Mouse (Mus musculus): ENCODE measurements around the gene Aox3. TPM values are rescaled to one million over a fixed set of nuclear protein-coding genes. Genes with fewer than 3 reads are reported as not detected.

Aox3 gene
- total and polyA plus RNA-seq, 3 experiments: not detected

GRCm38 (mm10) chr1:58228086-58228485 is 115.2 kb downstream of the Aox3 start:
- Histone ChIP-seq H3K79me2 (ENCODE audit: control insufficient read depth, insufficient read depth, low read length, poor library complexity) (no peaks in the 10 kb centered on the region), H3K4me3 (ENCODE audit: control insufficient read depth in 1 of 2, insufficient read depth in 1 of 2, low read depth in 2 of 2, low read length in 2 of 2) (no peak overlapping the region), H3K9ac (ENCODE audit: control insufficient read depth, low read depth, low read length, poor library complexity, severe bottlenecking) (no peak overlapping the region), H3K27ac (ENCODE audit: control insufficient read depth, low read depth, low read length) (no peak overlapping the region), H3K9me3 (replicated peaks; ENCODE audit: insufficient read depth, low read length) (no peaks in the 10 kb centered on the region), H3K27me3 (ENCODE audit: control insufficient read depth in 1 of 2, insufficient read depth in 2 of 2, low read length in 2 of 2) (no peaks in the 10 kb centered on the region; a peak in 1 of 4 replicates), H3K36me3 (ENCODE audit: control insufficient read depth in 1 of 2, insufficient read depth in 2 of 2, low read length in 2 of 2) (no peaks in the 10 kb centered on the region), H3K4me1 (ENCODE audit: control insufficient read depth in 1 of 2, insufficient read depth in 2 of 2, low read length in 2 of 2) (no peaks in the 10 kb centered on the region)
- no peak for TF ChIP-seq USF2 (IDR thresholded peaks at IDR 0.05; ENCODE audit: borderline replicate concordance in 1 of 2, insufficient read depth in 1 of 2, low read depth in 1 of 2, low read length in 2 of 2)
- no peak for TF ChIP-seq EP300 (IDR thresholded peaks at IDR 0.05; ENCODE audit: low read depth in 1 of 2, low read length in 2 of 2)
- no peak for DNase-seq (ENCODE audit: low read depth, low spot score)

GRCm38 (mm10) chr1:58228916-58229315 is 116.0 kb downstream of the Aox3 start:
- Histone ChIP-seq H3K79me2 (ENCODE audit: control insufficient read depth, insufficient read depth, low read length, poor library complexity) (no peaks in the 10 kb centered on the region), H3K27me3 (ENCODE audit: control insufficient read depth in 1 of 2, insufficient read depth in 2 of 2, low read length in 2 of 2) (no peaks in the 10 kb centered on the region; a peak in 1 of 4 replicates), H3K36me3 (ENCODE audit: control insufficient read depth in 1 of 2, insufficient read depth in 2 of 2, low read length in 2 of 2) (no peaks in the 10 kb centered on the region), H3K9me3 (replicated peaks; ENCODE audit: insufficient read depth, low read length) (no peaks in the 10 kb centered on the region), H3K27ac (ENCODE audit: control insufficient read depth, low read depth, low read length) (no peak overlapping the region), H3K4me3 (ENCODE audit: control insufficient read depth in 1 of 2, insufficient read depth in 1 of 2, low read depth in 2 of 2, low read length in 2 of 2) (no peak overlapping the region), H3K4me1 (ENCODE audit: control insufficient read depth in 1 of 2, insufficient read depth in 2 of 2, low read length in 2 of 2) (no peaks in the 10 kb centered on the region), H3K9ac (ENCODE audit: control insufficient read depth, low read depth, low read length, poor library complexity, severe bottlenecking) (no peak overlapping the region)
- TF ChIP-seq CTCF (IDR thresholded peaks at IDR 0.05 in 2 of 3, conservative IDR thresholded peaks at IDR 0.05 in 1 of 3; ENCODE audit: control insufficient read depth in 1 of 3, insufficient read depth in 1 of 3, low read depth in 2 of 3, low read length in 3 of 3, poor library complexity in 1 of 3, severe bottlenecking in 1 of 3): no peak
- TF ChIP-seq MXI1 (IDR thresholded peaks at IDR 0.05; ENCODE audit: low read depth, low read length): no peak
- TF ChIP-seq ETS1 (IDR thresholded peaks at IDR 0.05; ENCODE audit: low read depth, low read length): no peak
- no peak for TF ChIP-seq NRF1 (IDR thresholded peaks at IDR 0.05; ENCODE audit: insufficient read depth, low read depth, low read length, poor library complexity, severe bottlenecking)
- no peak for TF ChIP-seq SMC3 (IDR thresholded peaks at IDR 0.05; ENCODE audit: low read depth, low read length)
- TF ChIP-seq ZC3H11A (IDR thresholded peaks at IDR 0.05; ENCODE audit: low read depth, low read length): no peak
- no peak for TF ChIP-seq USF2 (IDR thresholded peaks at IDR 0.05; ENCODE audit: borderline replicate concordance in 1 of 2, insufficient read depth in 1 of 2, low read depth in 1 of 2, low read length in 2 of 2)
- TF ChIP-seq TAL1 (IDR thresholded peaks at IDR 0.05; ENCODE audit: low read length): no peak
- TF ChIP-seq CHD1 (IDR thresholded peaks at IDR 0.05; ENCODE audit: low read depth, low read length): no peak
- TF ChIP-seq KAT2A (conservative IDR thresholded peaks at IDR 0.05; ENCODE audit: low read depth, low read length): no peak
- TF ChIP-seq HCFC1 (IDR thresholded peaks at IDR 0.05; ENCODE audit: low read depth, low read length): no peak
- no peak for TF ChIP-seq MAZ (IDR thresholded peaks at IDR 0.05; ENCODE audit: low read depth, low read length)
- DNase-seq (ENCODE audit: low read depth, low spot score): no peak

DNA sequence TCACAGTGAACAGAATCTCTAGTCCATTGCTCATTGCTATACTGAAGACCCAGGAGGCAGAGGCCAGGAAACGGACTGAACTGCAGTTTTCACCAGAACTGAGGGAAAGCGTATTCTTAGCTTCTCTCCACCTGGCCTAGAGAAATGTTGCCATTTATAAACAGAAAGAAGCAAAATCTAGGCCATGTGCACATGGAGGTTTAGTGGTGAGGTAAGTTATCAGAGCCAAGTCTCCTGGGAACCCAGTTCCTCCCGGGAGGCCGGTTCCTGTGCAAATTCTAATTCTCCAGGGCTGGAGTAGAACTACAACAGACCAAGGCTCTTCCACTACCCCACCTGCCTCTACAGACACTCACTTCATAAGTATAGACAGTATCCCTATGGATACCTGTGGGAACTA is 116.8 kb downstream of the Aox3 start:
- Histone ChIP-seq H3K79me2 (ENCODE audit: control insufficient read depth, insufficient read depth, low read length, poor library complexity) (no peaks in the 10 kb centered on the region), H3K9ac (ENCODE audit: control insufficient read depth, low read depth, low read length, poor library complexity, severe bottlenecking) (no peak overlapping the region), H3K27me3 (ENCODE audit: control insufficient read depth in 1 of 2, insufficient read depth in 2 of 2, low read length in 2 of 2) (no peaks in the 10 kb centered on the region; a peak in 1 of 4 replicates), H3K27ac (ENCODE audit: control insufficient read depth, low read depth, low read length) (no peak overlapping the region), H3K36me3 (ENCODE audit: control insufficient read depth in 1 of 2, insufficient read depth in 2 of 2, low read length in 2 of 2) (no peaks in the 10 kb centered on the region), H3K9me3 (replicated peaks; ENCODE audit: insufficient read depth, low read length) (no peaks in the 10 kb centered on the region), H3K4me1 (ENCODE audit: control insufficient read depth in 1 of 2, insufficient read depth in 2 of 2, low read length in 2 of 2) (no peaks in the 10 kb centered on the region), H3K4me3 (ENCODE audit: control insufficient read depth in 1 of 2, insufficient read depth in 1 of 2, low read depth in 2 of 2, low read length in 2 of 2) (no peak overlapping the region)
- TF ChIP-seq MXI1 (IDR thresholded peaks at IDR 0.05; ENCODE audit: low read depth, low read length) (no peak), MAZ (IDR thresholded peaks at IDR 0.05; ENCODE audit: low read depth, low read length) (no peak), POLR2AphosphoS5 (IDR thresholded peaks at IDR 0.05; ENCODE audit: borderline replicate concordance, low read depth, low read length) (no peak), NELFE (IDR thresholded peaks at IDR 0.05; ENCODE audit: low read depth, low read length) (no peak), POLR2A (IDR thresholded peaks at IDR 0.05; ENCODE audit: control insufficient read depth in 1 of 2, insufficient read depth in 1 of 2, low read depth in 1 of 2, low read length in 2 of 2, poor library complexity in 1 of 2) (no peak), E2F4 (IDR thresholded peaks at IDR 0.05; ENCODE audit: borderline replicate concordance, low read depth, low read length) (no peak), GABPA (IDR thresholded peaks at IDR 0.05; ENCODE audit: low read depth, low read length) (no peak), MYC (IDR thresholded peaks at IDR 0.05; ENCODE audit: low read depth, low read length) (no peak), SMC3 (IDR thresholded peaks at IDR 0.05; ENCODE audit: low read depth, low read length) (no peak), HCFC1 (IDR thresholded peaks at IDR 0.05; ENCODE audit: low read depth, low read length) (no peak), ETS1 (IDR thresholded peaks at IDR 0.05; ENCODE audit: low read depth, low read length) (no peak), MAFK (IDR thresholded peaks at IDR 0.05; ENCODE audit: borderline replicate concordance, low read depth, low read length) (no peak), ZNF384 (IDR thresholded peaks at IDR 0.05; ENCODE audit: low read depth, low read length) (no peak)
- DNase-seq (ENCODE audit: low read depth, low spot score): no peak

Data from MEL (cell line).